Mouse (Mus musculus) frontal cortex, adult (tissue): ENCODE results near the gene Mex3a.

Source experiments
- ATAC-seq: cut with Nextera tagmentation; 2 replicates; pipeline ENCODE4 v1.9.2; 2017; ENCODE audit warnings: mild to moderate bottlenecking, moderate library complexity, mixed read lengths; ENCODE audit not compliant: low TSS enrichment

Mex3a gene

DNA sequence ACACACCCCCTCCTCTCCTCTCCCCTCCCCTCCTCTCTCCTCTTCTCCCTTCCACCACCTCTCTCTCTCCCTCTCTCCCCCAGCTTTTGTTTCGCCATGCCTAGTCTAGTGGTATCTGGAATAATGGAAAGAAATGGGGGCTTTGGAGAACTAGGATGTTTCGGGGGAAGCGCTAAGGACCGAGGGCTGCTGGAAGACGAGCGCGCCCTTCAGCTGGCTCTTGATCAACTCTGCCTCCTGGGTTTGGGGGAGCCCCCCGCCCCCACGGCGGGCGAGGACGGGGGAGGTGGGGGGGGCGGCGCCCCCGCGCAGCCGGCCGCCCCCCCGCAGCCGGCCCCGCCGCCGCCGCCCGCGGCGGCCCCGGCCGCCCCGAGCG lies at the start of gene Mex3a:
Gene Mex3a (plus strand): TSS at position 97 of the 376 bp plus-strand sequence.
- no peak for ATAC-seq

DNA sequence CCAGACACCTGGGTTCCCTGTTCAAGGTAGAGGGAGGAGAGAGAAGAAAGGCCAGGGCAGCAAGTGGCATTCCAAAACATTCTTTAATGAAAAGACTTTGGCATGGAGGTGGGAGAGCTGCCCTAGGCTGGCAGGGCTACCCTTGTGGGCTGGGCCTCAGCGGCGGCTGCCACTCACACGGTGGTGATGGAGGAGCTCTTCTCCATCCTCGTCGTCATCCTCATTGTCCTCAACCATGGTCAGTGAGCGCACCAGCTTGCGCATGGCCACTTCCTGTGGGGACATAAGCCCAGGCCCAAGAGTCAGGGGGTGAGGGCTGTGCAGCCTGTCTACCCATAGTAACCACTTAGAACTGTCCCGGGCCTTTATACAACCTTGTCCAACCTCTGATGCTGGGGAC lies 49.1 kb upstream of the Mex3a start:
- no peak for ATAC-seq

DNA sequence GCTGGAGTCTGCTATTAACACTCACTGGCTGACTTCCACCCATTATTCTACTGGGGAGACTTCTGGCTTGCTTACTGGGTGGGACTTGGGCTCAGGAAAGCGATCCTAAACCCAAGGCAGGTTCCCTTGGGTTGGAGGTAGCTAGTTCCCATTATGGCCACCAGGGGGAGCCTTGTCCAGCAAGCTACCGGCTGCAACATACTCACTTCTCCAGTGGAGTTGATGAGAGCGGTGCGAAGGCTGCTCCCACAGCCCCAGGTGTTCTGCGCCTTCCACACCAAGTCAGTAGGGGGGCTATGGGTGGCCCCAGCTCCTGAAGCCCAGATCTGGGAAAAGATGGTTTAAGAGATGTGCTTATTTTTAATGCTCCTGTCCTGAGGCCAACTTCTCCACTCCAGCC lies 48.6 kb upstream of the Mex3a start:
- ATAC-seq: peak; percentile 60

- ATAC-seq: peak; percentile 47; the same call in 1 of the 2 replicates
These were observed 47.4 kb upstream of the Mex3a start for GRCm38 (mm10) chr3:88484597-88485316.

DNA sequence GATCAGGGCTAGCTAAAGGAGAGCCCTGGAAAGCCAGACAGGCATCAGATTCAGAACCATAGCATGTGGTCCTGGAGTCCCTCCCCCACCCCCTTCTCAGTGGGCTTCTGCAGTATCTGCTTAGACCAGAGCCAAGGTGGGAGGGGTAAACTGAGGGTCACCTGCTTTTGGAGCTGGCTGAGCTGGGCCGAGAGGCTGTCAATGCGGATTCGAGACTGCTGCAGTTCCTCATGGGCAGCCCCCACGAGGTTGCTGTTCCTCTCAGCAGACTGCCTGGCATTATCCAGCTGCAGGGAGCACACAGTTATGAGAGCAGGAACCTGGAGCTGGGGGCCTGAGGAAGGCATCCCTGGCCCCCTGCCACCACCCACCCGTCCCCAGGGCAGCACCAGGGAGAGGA lies 46.2 kb upstream of the Mex3a start:
- ATAC-seq: no peak

- ATAC-seq: no peak
These were observed 45.3 kb upstream of the Mex3a start for GRCm38 (mm10) chr3:88486887-88487286.

DNA sequence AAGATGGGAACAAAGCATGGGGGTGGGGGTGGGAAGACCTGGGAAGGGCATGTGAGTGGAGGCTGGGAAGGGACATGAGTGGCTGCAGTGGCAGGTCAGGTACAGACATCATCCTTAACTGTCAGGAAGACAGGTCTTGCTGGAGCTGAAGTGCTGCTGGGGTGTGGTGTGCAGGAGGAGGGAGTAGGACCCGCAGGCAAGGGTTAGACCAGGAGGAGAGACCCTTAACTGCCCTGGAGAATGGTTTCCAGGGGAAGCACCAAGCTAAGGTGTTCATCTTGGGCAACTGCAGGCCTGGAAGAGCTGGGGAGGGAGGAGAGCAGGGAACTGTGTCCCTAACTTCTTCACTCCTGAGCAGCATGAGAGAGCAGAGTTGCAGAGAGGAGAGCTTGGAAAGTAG lies 44.8 kb upstream of the Mex3a start:
- ATAC-seq: no peak

- ATAC-seq: no peak
These were observed 38.3 kb upstream of the Mex3a start for GRCm38 (mm10) chr3:88493706-88494582.

DNA sequence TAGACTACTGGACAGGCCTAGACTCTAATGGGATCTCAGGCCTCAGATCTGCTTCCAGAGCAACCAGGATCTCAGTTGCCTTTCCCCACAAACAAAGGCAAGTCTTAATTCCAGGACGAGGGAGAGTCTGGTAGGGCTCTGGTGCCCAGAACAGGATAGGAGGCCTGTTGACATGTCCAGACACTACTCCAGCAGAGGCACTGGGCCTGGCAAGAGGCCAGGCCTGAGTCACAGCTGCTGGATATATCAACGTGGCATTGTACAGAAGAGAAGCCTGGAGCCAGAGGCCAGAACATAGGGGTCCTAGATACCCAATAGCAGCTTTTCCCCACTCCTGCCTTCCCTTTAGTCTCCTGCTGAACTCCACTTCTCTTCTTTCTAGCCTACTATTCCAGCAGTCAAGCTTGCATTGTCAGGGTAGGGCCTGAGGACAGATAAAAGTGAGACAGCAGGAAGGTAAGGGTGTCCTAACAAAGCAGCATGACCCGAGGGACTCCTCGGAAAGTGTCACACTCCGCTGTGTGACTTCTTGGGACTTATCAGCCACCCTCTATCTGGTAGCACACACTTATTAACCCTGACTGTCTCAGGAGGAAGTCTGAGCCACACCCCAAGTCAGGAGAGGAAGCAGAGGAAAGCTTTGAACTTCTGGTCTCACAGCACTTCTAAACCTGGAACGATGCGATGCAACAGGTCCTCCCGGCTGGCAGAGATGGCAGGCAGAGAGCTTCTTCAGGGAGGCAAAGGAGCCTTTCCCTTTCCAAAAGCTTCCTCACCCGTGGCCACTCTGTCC lies 37.2 kb upstream of the Mex3a start:
- 0 out of 2 replicates have a peak, but pooled peaks have one; percentile 11 for ATAC-seq

- no peak for ATAC-seq
These were observed 36.3 kb upstream of the Mex3a start for GRCm38 (mm10) chr3:88495741-88496415.

GRCm38 (mm10) chr3:88499580-88499979 lies 32.6 kb upstream of the Mex3a start:
- no peak for ATAC-seq

DNA sequence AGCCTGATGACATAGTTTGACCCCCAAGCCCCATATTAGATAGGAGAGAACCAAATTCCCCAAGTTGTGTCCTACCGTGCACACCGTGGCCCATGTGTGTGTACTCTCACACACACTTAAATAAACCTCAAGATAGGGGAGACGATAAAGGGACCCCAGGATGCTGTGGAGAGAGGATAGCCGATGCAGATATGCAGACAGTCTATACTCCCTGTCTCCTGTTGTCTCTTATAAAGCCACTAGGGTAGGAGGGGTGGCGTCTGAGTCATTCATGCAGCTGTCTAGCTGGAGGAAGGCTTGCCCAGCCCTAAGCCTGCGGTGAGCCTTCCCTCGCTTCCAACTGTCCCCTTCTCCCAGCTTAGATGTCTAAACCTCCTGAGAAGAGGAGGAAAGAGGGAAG lies 32.1 kb upstream of the Mex3a start:
- peak; percentile 32; the same call in 1 of the 2 replicates for ATAC-seq

- no peak for ATAC-seq
These were observed 31.4 kb upstream of the Mex3a start for GRCm38 (mm10) chr3:88500655-88501365.

- no peak for ATAC-seq
These were observed 30.7 kb upstream of the Mex3a start for GRCm38 (mm10) chr3:88501366-88502030.

DNA sequence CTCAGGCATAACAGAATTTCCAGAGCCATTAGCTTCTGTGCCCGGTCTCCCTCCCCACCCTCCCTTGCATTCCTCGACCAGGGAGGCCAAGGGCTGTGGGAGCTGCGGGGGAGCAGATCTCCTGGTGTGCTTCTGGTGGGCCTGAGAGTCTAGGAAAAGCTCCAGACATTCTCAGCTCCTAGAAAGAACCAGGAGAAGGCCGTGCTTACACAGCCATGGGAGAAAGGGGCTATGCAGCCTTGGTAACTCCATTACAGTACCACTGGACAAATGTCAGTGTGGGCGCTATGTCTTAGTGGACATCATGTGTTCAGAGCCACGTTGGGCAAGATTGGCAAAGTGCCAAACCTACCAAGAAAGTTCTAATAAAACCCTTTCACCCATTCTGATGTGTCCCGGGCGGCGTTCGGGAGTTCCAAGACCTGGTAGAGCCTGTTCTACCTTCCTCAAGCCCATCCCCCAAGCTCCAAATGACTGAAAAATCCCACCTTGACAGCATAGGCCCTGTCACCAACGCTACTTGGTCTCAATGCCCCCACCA lies 30.1 kb upstream of the Mex3a start:
- no peak for ATAC-seq

DNA sequence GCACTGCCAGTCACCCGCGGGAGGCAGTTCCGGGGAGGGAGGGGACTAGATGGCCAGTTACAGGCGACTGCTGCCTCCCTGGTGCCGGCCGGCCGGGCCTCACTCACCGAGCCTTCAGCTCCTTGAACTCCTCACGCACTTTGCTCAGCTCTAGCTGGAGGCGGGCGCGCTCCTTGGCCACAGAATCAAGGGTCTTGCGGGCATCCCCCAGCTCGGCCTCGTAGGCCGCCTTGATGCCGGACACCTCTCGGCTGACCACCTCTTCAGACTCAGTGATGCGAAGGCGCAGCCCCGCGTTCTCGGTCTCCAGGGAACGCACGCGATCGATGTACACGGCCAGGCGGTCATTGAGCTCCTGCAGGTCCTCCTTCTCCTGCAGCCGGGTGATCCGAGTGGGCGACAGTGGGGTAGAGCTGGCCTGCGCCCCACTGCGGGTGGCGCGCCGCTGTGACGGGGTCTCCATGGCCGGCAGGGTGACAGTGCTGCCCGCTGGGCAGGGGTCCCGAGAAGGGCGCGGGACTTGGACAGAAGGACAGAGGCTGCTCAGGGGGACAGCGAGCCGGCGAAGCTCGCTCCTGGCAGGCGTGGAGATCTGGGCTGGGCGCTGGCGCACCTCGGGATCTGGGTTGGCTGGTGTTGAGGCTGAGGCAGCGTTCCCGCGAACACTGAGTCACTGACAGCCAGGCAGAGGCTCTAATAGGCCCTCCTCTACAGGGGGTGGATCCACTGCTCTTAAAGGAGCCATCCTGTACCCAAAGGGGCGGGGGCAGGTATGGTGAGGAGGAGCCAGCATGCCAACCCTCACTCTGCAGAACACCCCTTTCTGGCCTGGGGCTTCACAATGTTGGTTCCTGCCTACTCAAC lies 29.3 kb upstream of the Mex3a start:
- peak; percentile 89 for ATAC-seq

DNA sequence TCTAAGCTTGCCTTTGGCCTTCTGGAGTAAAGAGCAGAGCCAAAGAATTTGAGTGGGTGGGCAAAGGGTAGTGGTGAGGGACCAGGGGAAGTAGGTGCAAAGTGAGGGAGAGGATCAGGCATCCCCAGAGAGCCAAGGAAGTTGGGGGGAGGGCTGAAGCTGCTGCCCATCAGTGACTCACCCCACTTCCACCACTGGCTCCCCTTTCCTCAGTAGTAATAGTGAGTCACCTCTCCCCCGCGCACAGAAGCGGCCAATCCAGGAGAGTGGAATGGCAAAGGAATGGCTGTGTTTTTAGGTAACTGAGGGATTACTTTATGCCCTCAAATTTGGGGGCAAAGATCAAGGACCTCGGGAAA lies 28.7 kb upstream of the Mex3a start:
- ATAC-seq: peak; percentile 47

- ATAC-seq: no peak
These were observed 28.1 kb upstream of the Mex3a start for GRCm38 (mm10) chr3:88503881-88504746.
